Mouse (Mus musculus) spleen, postnatal 14 days (tissue): ENCODE results near the gene Magi1.

Experiments
- DNase-seq, 2 experiments: peaks; one replicate each; pipeline ENCODE4 v3.0.0; 2021 to 2022; ENCODE audit warnings: low spot score in 2 of 2

Gene Magi1

GRCm38 (mm10) chr6:94116434-94117432 lies 167.0 kb downstream of the Magi1 start:
- no peak for DNase-seq

DNA sequence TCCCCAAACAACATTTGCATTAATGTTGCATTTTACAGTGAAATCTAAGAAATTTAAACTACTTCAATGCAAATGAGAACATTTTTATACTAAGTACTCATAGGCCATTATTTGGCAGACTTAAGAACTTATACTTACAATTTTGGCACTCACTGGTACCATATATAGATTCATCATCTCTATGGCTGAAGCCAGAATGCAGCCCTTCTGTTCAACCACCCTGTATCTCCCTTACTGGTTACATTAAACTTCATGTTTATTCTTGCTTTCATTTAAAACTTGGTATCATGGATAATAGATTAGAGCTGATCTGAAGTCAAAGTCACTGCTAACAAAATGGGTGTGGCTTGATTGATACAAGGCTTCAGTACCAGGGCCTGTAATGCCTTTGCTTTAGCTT lies 171.9 kb downstream of the Magi1 start:
- DNase-seq = no peak

- DNase-seq = no peak
These were observed 176.2 kb downstream of the Magi1 start for GRCm38 (mm10) chr6:94107401-94108107.

DNA sequence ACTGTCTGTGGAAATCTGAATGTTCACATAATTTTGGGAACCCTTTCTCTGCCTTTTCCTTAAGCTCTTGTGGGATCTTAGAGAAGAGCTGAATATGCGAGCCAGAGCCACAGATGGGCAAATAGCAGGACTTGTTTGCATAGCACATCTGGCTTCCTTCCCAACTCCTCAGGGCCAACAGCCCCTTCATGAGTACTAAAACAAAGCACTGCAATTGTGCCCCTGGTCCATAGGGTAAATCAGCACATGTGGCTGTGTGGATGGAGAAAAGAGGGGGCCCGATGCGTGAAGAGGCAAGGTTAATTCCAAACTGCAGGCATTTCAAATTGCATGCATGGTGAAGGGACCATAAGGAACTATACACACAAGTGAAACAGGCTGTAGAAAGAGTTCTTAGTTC lies 180.1 kb downstream of the Magi1 start:
- no peak for DNase-seq

DNA sequence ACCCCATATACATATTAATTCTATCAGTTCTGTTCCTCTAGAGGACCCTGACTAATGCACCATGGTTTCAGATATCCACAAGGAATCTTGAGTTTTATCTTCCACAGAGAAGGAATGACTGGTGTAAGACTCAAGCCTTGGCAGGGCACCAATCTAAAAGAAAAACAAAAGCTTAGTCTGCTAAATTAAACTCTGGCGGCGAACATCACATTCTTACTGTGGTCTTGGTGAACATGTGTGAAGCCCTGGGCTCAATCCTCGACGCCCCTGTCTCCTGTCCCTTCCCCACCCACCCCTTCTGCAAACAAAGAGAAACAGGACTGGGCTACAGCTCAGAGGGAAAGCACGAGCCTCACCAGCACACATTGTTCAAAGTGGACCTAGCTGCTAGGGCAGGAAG lies 182.5 kb downstream of the Magi1 start:
- no peak for DNase-seq

DNA sequence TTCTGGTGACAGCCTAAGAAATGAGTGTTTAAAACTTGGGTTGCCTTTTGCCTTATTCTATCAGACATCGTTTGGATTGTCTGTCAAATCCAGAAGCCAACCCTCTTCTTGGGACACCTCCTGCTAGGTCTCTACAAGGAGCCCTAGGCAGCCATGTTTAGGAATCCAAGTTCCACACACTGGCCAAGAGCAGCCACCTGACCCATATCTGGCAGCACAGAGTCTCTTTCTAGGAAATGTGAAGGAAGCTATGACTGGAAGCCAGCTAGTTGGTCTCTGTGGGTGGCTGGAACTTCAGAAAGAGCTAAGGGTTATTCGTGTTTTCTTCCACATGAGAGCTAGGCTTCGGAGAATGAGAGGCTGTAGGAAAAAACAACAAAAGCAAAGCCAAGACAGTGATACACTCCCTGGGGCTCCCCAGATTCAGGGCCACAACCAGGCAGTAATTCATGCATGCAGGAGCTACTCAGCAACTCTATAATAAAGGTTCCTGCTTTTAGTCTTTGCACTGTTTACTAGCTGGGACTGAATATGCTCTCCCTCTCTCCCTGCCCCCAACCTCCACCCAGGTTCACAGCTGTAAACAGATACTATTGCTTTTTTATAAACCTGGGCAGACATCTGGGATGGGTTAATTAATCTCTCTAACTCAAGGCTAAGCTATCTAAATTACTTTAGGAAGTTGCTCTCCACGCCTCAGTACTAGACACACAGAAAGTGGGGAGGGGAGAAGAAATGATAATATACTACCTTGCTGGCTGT lies 188.6 kb downstream of the Magi1 start:
- no peak for DNase-seq

GRCm38 (mm10) chr6:94092969-94093597 lies 190.6 kb downstream of the Magi1 start:
- no peak for DNase-seq

- no peak for DNase-seq
These were observed 191.2 kb downstream of the Magi1 start for GRCm38 (mm10) chr6:94092500-94092899.

- DNase-seq = no peak
These were observed 196.9 kb downstream of the Magi1 start for GRCm38 (mm10) chr6:94086855-94087254.

- no peak for DNase-seq
These were observed 199.0 kb downstream of the Magi1 start for GRCm38 (mm10) chr6:94084752-94085151.

- no peak for DNase-seq
These were observed 200.3 kb downstream of the Magi1 start for GRCm38 (mm10) chr6:94083459-94083858.

- DNase-seq = peak in 1 of 2 experiments; percentile 25
These were observed 202.7 kb downstream of the Magi1 start for GRCm38 (mm10) chr6:94080933-94081545.

DNA sequence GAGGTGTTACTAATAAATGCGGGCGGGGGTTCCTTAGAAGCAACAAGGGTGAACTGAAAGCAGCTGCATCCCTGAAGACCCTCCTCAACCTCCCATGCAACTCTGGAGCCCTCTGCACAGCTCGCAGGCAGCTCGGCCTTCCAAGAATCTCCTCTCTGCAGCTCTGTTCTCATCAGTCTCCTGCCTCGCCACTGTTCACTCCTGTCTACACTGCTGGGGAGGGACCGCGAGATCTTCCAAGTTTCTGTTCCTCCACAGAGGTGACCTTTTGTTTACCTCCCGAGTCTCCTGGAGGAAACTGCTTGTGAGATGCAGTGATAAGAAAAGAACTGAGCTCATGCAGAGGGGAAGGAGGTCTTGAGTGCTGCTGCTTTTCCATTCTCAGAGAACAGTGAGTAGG lies 204.8 kb downstream of the Magi1 start:
- DNase-seq = no peak

- no peak for DNase-seq
These were observed 206.7 kb downstream of the Magi1 start for GRCm38 (mm10) chr6:94077013-94077412.

- DNase-seq = no peak
These were observed 207.7 kb downstream of the Magi1 start for GRCm38 (mm10) chr6:94075990-94076389.

GRCm38 (mm10) chr6:94075228-94075627 lies 208.5 kb downstream of the Magi1 start:
- DNase-seq = no peak

GRCm38 (mm10) chr6:94071676-94072075 lies 212.0 kb downstream of the Magi1 start:
- DNase-seq = no peak

- DNase-seq = no peak
These were observed 213.0 kb downstream of the Magi1 start for GRCm38 (mm10) chr6:94070702-94071101.

DNA sequence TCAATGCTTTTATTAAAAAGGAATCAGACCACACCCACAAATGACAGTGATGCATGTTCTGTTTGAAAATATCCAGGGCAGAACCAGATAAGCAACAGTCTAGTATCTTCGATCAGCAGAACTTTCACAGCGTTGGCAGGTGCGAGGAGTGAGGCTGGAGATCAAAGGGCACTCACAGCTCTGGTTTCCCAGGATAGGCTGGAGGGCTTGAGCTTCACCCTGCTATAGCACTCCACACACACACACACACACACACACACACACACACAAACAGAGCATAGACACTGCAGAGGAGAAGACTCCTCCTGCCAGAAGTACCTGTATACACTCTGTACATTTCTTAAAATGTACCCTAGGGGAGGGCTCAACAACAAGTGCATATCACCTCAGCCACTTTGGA lies 214.3 kb downstream of the Magi1 start:
- DNase-seq = no peak

DNA sequence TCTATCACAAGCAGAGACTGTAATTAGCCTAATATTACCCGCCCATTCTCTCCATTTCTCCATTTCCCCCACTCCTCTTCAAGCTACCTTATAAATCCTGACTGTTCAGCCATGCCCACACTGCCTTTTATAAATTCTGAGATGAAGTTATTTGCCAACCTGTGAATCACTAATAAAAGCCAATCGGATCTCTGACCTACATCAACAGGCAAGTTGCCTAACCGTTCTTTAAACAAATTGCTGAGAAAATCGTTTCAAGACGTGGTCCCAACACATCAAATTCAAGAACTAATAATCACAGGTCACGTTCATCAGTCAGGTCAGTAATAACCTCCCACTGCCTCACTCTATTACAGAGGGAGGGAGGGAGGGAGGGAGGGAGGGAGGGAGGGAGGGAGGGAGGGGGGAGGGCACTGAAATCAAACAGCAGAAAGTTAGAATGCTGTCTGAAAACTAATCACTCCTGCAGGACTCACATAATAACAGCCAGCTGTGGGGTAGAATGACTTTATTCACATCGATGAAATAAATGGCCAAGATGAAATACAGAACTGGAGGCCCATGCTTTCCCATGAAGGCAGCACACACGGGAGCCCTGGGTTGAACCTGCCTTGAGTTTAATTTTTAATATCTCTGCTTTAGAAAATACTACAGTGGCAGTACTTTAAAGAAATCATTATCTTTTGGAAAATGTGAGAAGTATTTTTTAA lies 215.8 kb downstream of the Magi1 start:
- no peak for DNase-seq

GRCm38 (mm10) chr6:94064832-94065231 lies 218.9 kb downstream of the Magi1 start:
- no peak for DNase-seq
